Mouse (Mus musculus) hindbrain, embryonic 10.5 days (tissue): ENCODE measurements around the gene Ddx23. TPM values are rescaled to one million over a fixed set of nuclear protein-coding genes. Genes with fewer than 3 reads are reported as not detected.

Source experiments
- DNase-seq: peaks from one replicate; pipeline ENCODE4 v3.0.0-alpha.2; 2017; ENCODE audit warnings: low spot score
- H3K27ac ChIP-seq: fragments of 300-500 bp; sonication (generic); 2 replicates; pipeline ENCODE4 v1.5.1; 2016; ENCODE audit warnings: mild to moderate bottlenecking, moderate library complexity
- H3K27me3 ChIP-seq: fragments of 300-500 bp; sonication (generic); 2 replicates; pipeline ENCODE4 v1.6.1; 2016; ENCODE audit warnings: mild to moderate bottlenecking; ENCODE audit not compliant: poor library complexity, insufficient read depth, severe bottlenecking
- H3K36me3 ChIP-seq: fragments of 300-500 bp; sonication (generic); 2 replicates; pipeline ENCODE4 v1.6.1; 2016; ENCODE audit warnings: mild to moderate bottlenecking, moderate library complexity
- H3K4me1 ChIP-seq: fragments of 300-500 bp; sonication (generic); replicated peaks from 2 replicates; pipeline ENCODE4 v1.6.1; 2016; ENCODE audit warnings: mild to moderate bottlenecking
- H3K4me3 ChIP-seq: fragments of 300-500 bp; sonication (generic); 2 replicates; pipeline ENCODE4 v1.5.1; 2016; ENCODE audit warnings: mild to moderate bottlenecking, moderate library complexity
- H3K9me3 ChIP-seq: fragments of 300-500 bp; sonication (generic); 2 replicates; pipeline ENCODE4 v1.6.1; 2016; ENCODE audit warnings: mild to moderate bottlenecking, moderate library complexity
- WGBS: fragments of 180-500 bp; shearing (Covaris S2); methylation state at CpG from one replicate; pipeline ENCODE4 v1.1.7; 2016; 5-methylcytosine and 5-hydroxymethylcytosine counted together
- polyA plus RNA-seq: library from polyadenylated mRNA; unstranded; fragments of >200 nt; fragmentation: Nextera tagmentation; extraction: Ambion mirVana; gene quantifications from 2 replicates; pipeline ENCODE4 v1.2.1, GENCODE M21; 2016

Ddx23 gene
- polyA plus RNA-seq, 1 experiment from 2014 or later = 22.8 TPM

- DNase-seq = no peak
- no peaks in the 10 kb centered on the region for H3K9me3 ChIP-seq
- no peak overlapping the region for H3K4me3 ChIP-seq
- H3K4me1 ChIP-seq = peaks cover 27% of the 10 kb centered on the region
- no peaks in the 10 kb centered on the region for H3K36me3 ChIP-seq
- H3K27ac ChIP-seq = no peak overlapping the region
- peaks cover 26% of the 10 kb centered on the region for H3K27me3 ChIP-seq
- WGBS = 60% methylated on average over 5 of the region's 5 CpGs
Observed at GRCm38 (mm10) chr15:98623361-98623821, 39.3 kb downstream of the Ddx23 start.

- no peak overlapping the region for H3K4me3 ChIP-seq
- H3K36me3 ChIP-seq = no peaks in the 10 kb centered on the region
- H3K27me3 ChIP-seq = peaks cover 23% of the 10 kb centered on the region
- no peak for DNase-seq
- 12% methylated on average over 6 of the region's 6 CpGs for WGBS
- H3K4me1 ChIP-seq = peaks cover 22% of the 10 kb centered on the region
- 0 out of 2 replicates have a peak overlapping the region, but pooled peaks have one; percentile 23 for H3K27ac ChIP-seq
- no peaks in the 10 kb centered on the region for H3K9me3 ChIP-seq
Observed at GRCm38 (mm10) chr15:98622721-98623120, 40.0 kb downstream of the Ddx23 start.

GRCm38 (mm10) chr15:98622199-98622598 is 40.5 kb downstream of the Ddx23 start:
- H3K27me3 ChIP-seq = peaks cover 20% of the 10 kb centered on the region
- 3% methylated on average over 7 of the region's 7 CpGs for WGBS
- no peak overlapping the region for H3K27ac ChIP-seq
- DNase-seq = no peak
- H3K36me3 ChIP-seq = no peaks in the 10 kb centered on the region
- H3K4me1 ChIP-seq = peaks cover 23% of the 10 kb centered on the region
- no peak overlapping the region for H3K4me3 ChIP-seq
- no peaks in the 10 kb centered on the region for H3K9me3 ChIP-seq

GRCm38 (mm10) chr15:98617176-98617537 is 45.5 kb downstream of the Ddx23 start:
- peak overlapping the region; percentile 26; the same call in 1 of the 2 replicates for H3K4me3 ChIP-seq
- peak; percentile 86 for DNase-seq
- no peaks in the 10 kb centered on the region for H3K9me3 ChIP-seq
- H3K4me1 ChIP-seq = peaks cover 28% of the 10 kb centered on the region
- H3K27ac ChIP-seq = 0 out of 2 replicates have a peak overlapping the region, but pooled peaks have one; percentile 62
- H3K27me3 ChIP-seq = peaks cover 10% of the 10 kb centered on the region; the same call in 1 of the 2 replicates
- under 1% methylated on average over 12 of the region's 12 CpGs for WGBS
- no peaks in the 10 kb centered on the region for H3K36me3 ChIP-seq

- Histone ChIP-seq H3K4me3 (peak overlapping the region; percentile 26; the same call in 1 of the 2 replicates), H3K27ac (0 out of 2 replicates have a peak overlapping the region, but pooled peaks have one; percentile 62), H3K36me3 (no peaks in the 10 kb centered on the region), H3K4me1 (peaks cover 26% of the 10 kb centered on the region), H3K9me3 (no peaks in the 10 kb centered on the region), H3K27me3 (peaks cover 10% of the 10 kb centered on the region; the same call in 1 of the 2 replicates)
- 49% methylated on average over 20 of the region's 20 CpGs for WGBS
- DNase-seq = peak; percentile 15
Observed at GRCm38 (mm10) chr15:98616362-98617175, 46.1 kb downstream of the Ddx23 start.

GRCm38 (mm10) chr15:98615751-98616150 is 46.9 kb downstream of the Ddx23 start:
- H3K27ac ChIP-seq = no peak overlapping the region
- no peak for DNase-seq
- H3K9me3 ChIP-seq = no peaks in the 10 kb centered on the region
- H3K36me3 ChIP-seq = no peaks in the 10 kb centered on the region
- peaks cover 10% of the 10 kb centered on the region; the same call in 1 of the 2 replicates for H3K27me3 ChIP-seq
- 67% methylated on average over 6 of the region's 6 CpGs for WGBS
- peaks cover 26% of the 10 kb centered on the region for H3K4me1 ChIP-seq
- no peak overlapping the region for H3K4me3 ChIP-seq

GRCm38 (mm10) chr15:98614971-98615370 is 47.7 kb downstream of the Ddx23 start:
- no peak overlapping the region for H3K4me3 ChIP-seq
- no peaks in the 10 kb centered on the region for H3K9me3 ChIP-seq
- H3K36me3 ChIP-seq = no peaks in the 10 kb centered on the region
- WGBS = 56% methylated on average over 6 of the region's 6 CpGs
- peak overlapping the region; percentile 62; the same call in 1 of the 2 replicates for H3K27ac ChIP-seq
- peaks cover 11% of the 10 kb centered on the region; the same call in 1 of the 2 replicates for H3K27me3 ChIP-seq
- DNase-seq = no peak
- peaks cover 32% of the 10 kb centered on the region for H3K4me1 ChIP-seq

GRCm38 (mm10) chr15:98614551-98614950 is 48.1 kb downstream of the Ddx23 start:
- WGBS = 70% methylated on average over 9 of the region's 9 CpGs
- Histone ChIP-seq H3K27ac (peak overlapping the region; percentile 62; the same call in 1 of the 2 replicates), H3K4me3 (no peak overlapping the region), H3K27me3 (peaks cover 13% of the 10 kb centered on the region; the same call in 1 of the 2 replicates), H3K36me3 (no peaks in the 10 kb centered on the region), H3K4me1 (peaks cover 36% of the 10 kb centered on the region), H3K9me3 (no peaks in the 10 kb centered on the region)
- DNase-seq = no peak

- no peaks in the 10 kb centered on the region for H3K9me3 ChIP-seq
- H3K4me3 ChIP-seq = no peak overlapping the region
- H3K27ac ChIP-seq = no peak overlapping the region
- 94% methylated on average over 3 of the region's 3 CpGs for WGBS
- no peaks in the 10 kb centered on the region for H3K36me3 ChIP-seq
- H3K4me1 ChIP-seq = peaks cover 54% of the 10 kb centered on the region
- no peak for DNase-seq
- 0 out of 2 replicates have a peak, but pooled peaks cover 8% of the 10 kb centered on the region for H3K27me3 ChIP-seq
Observed at GRCm38 (mm10) chr15:98612229-98612628, 50.5 kb downstream of the Ddx23 start.

GRCm38 (mm10) chr15:98610131-98610633 is 52.5 kb downstream of the Ddx23 start:
- 0 out of 2 replicates have a peak, but pooled peaks cover 3% of the 10 kb centered on the region for H3K27me3 ChIP-seq
- 3% methylated on average over 12 of the region's 12 CpGs for WGBS
- peaks cover 49% of the 10 kb centered on the region for H3K4me1 ChIP-seq
- H3K4me3 ChIP-seq = peak overlapping the region; percentile 68
- H3K9me3 ChIP-seq = no peaks in the 10 kb centered on the region
- peaks cover 12% of the 10 kb centered on the region for H3K36me3 ChIP-seq
- peak; percentile 42 for DNase-seq
- H3K27ac ChIP-seq = peak overlapping the region; percentile 95

GRCm38 (mm10) chr15:98609331-98610130 is 53.2 kb downstream of the Ddx23 start, which contains the start of gene Adcy6:
Gene Adcy6, minus strand, starts transcription at chr15:98610076.
- under 1% methylated on average over 75 of the region's 75 CpGs for WGBS
- Histone ChIP-seq H3K9me3 (no peaks in the 10 kb centered on the region), H3K4me1 (peaks cover 42% of the 10 kb centered on the region), H3K27ac (peak within 1 kb of the TSS; percentile 95), H3K27me3 (0 out of 2 replicates have a peak, but pooled peaks cover 3% of the 10 kb centered on the region), H3K4me3 (peak within 1 kb of the TSS; percentile 68), H3K36me3 (peaks cover 19% of the 10 kb centered on the region)
- DNase-seq = peak; percentile 89

GRCm38 (mm10) chr15:98608784-98609250 is 53.9 kb downstream of the Ddx23 start:
- Histone ChIP-seq H3K9me3 (no peaks in the 10 kb centered on the region), H3K27me3 (0 out of 2 replicates have a peak, but pooled peaks cover 3% of the 10 kb centered on the region), H3K4me3 (peak overlapping the region; percentile 68), H3K36me3 (peaks cover 26% of the 10 kb centered on the region), H3K4me1 (peaks cover 41% of the 10 kb centered on the region), H3K27ac (peak overlapping the region; percentile 95)
- DNase-seq = no peak
- under 1% methylated on average over 22 of the region's 26 CpGs for whole genome bisulfite sequencing
